Mouse (Mus musculus): Measurements from ENCODE around the gene Gm14412. TPM values are rescaled to one million over a fixed set of nuclear protein-coding genes. Genes with fewer than 3 reads are reported as not detected.
A peak's percentile ranks its signal among the peaks of the same experiment; 100 is the strongest.
"Not testable (repeated sequence)": the region's sequence is repeated elsewhere in the genome, so short reads cannot be mapped to it uniquely, and the experiment has no call there.

Gene Gm14412
- total RNA-seq (2021) = 1 to 10 TPM in 1 of 2 experiments, under 1 TPM in 1; 0.94 to 1.8 TPM
- long read RNA-seq, experiment 1 = 0 reads
- long read RNA-seq, experiment 2 = 0 reads

GRCm38 (mm10) chr2:177324257-177324733, at the start of gene Gm14412:
Gene Gm14412, minus strand, starts transcription at chr2:177324307.
- DNase-seq = not testable (repeated sequence)

GRCm38 (mm10) chr2:177329661-177330292, 5.7 kb upstream of the Gm14412 start:
- DNase-seq = not testable (repeated sequence)

- peak; percentile 61 to 85 for DNase-seq
Observed at GRCm38 (mm10) chr2:177321361-177321760, 2.7 kb downstream of the Gm14412 start.

GRCm38 (mm10) chr2:177320786-177321320, 3.3 kb downstream of the Gm14412 start:
- DNase-seq = peak; percentile 57 to 69

GRCm38 (mm10) chr2:177318996-177319395, 5.1 kb downstream of the Gm14412 start:
- no peak for DNase-seq

- DNase-seq = not testable (repeated sequence)
Observed at GRCm38 (mm10) chr2:177309627-177310026, 14.5 kb downstream of the Gm14412 start.

- DNase-seq = not testable (repeated sequence)
Observed at GRCm38 (mm10) chr2:177304980-177305379, 19.1 kb downstream of the Gm14412 start.

- not testable (repeated sequence) for DNase-seq
Observed at GRCm38 (mm10) chr2:177283701-177284100, 40.4 kb downstream of the Gm14412 start.

GRCm38 (mm10) chr2:177277754-177278153, 46.4 kb downstream of the Gm14412 start:
- DNase-seq = not testable (repeated sequence)

GRCm38 (mm10) chr2:177272237-177272636, 51.9 kb downstream of the Gm14412 start:
- DNase-seq = not testable (repeated sequence)

- DNase-seq = not testable (repeated sequence)
Observed at GRCm38 (mm10) chr2:177266936-177267335, 57.2 kb downstream of the Gm14412 start, which contains the start of gene Gm14409. Gene Gm14409, minus strand, starts transcription at chr2:177267036.

Other genes with a start within 250 kb of the Gm14412 start
- gene Gm14401, start 250.0 kb downstream of the Gm14412 start, total RNA-seq (2021) = under 1 TPM; 0.51 to 0.89 TPM
- gene Gm14410, start 117.9 kb downstream of the Gm14412 start, total RNA-seq (2021) = 10 to 100 TPM; 17.7 to 25.0 TPM
- 1 to 10 TPM in 1 of 2 experiments, under 1 TPM in 1; 0.94 to 1.1 TPM for gene Gm14409, start 57.3 kb downstream of the Gm14412 start, total RNA-seq (2021)
- gene Gm14418, start 74.0 kb upstream of the Gm14412 start, total RNA-seq (2021) = 10 to 100 TPM; 13.6 to 16.1 TPM
- gene Zfp970, start 140.4 kb upstream of the Gm14412 start, total RNA-seq (2021) = 100 to 1,000 TPM; 465 to 482 TPM
- 10 to 100 TPM; 79.4 to 81.1 TPM for gene Gm14403, start 173.9 kb upstream of the Gm14412 start, total RNA-seq (2021)